Mouse (Mus musculus) erythroblast, embryonic 14.5 days (primary cell): Measurements from ENCODE around the gene BC030870.

Experiments
- GATA1 ChIP-seq: IDR thresholded peaks from 2 replicates; pipeline ENCODE4 v1.6.1; 2012; ENCODE audit warnings: low read length, inconsistent platforms, mixed read lengths
- TAL1 ChIP-seq: IDR thresholded peaks from 3 replicates; pipeline ENCODE4 v1.6.1; 2012; ENCODE audit warnings: low read length, inconsistent platforms, mixed read lengths

GRCm38 (mm10) chr8:65074733-65075132 is 54.6 kb downstream of the BC030870 start, which contains the start of gene Gm10663:
- TF ChIP-seq TAL1, result no peak
- TF ChIP-seq GATA1, result no peak
